Mouse (Mus musculus) cerebellum, adult 11-12 months (tissue): Measurements from ENCODE around the gene Spata16.

Source experiments
- DNase-seq: peaks from one replicate; pipeline ENCODE4 v3.0.0; 2022

The Spata16 gene

DNA sequence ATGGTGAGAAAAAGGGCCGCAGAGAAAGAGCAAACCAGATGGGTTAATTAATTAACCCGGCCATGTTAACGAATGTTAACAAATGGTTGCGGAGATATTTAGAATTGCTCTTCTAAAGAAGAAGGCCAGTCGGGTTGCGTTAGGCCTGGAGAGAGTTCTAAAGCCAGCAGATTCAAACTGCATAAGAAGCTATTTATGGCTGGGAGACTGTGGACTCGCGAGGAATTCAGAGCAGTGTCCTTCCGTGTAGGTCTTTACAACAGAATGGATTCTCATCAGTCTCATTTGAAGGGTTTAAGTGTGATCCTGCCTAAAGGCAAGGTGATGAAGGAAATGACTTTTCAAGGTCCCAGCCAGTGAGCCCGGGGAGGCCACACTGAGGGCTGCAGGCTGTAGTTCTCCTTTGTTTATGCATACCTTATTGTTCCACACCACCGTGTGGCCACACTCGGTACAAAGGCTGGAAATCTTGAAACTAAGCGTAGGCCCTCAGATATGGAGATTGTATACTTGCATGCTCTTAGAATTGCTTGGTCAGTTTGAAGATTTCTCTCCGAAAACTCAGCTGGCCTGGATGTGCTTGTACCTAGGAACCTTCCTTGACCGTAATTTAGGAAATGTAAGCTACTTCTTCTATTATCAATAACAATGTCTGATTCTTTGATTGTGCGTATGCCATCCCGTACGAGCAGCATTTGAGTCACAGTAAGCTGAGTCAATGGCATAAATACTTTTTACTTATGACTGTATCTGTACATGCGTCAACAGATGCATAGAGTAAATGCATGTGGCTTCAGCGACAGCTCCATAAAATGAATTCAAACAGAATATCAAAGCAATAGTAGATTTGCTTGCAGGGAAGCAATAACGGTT lies 197.0 kb downstream of the Spata16 start:
- DNase-seq = no peak

DNA sequence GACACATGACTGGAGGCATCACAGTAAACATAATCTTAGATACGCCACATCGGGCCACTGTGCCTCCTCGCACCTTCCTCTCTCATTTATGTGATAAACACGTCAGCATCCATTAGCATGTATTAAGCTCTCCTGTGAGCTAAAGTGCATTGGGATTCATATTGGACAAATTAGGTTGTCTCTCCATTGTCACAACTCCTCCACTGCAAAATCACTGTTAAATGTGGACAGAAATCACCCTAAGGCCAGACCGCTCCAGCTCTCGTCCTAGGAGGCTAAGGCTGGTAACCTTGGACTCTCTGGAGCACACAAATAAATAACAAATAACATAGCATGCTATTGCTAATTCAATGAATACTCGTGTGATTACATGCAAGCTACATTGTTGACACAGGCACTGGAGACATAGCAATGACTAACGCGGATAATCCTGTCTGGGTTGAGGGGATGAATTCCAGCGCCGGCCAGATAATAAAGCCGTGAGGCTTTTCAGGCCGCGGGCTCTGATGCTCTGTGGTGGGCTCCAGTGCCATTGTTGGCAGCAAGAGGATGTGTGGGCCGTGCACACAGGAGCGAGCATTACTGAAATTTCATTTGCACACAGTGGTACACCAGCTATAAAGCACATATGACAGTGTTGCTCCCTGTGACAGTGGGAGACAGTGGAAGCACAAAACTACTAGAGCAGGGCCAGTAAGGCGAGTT lies 197.8 kb downstream of the Spata16 start:
- DNase-seq = no peak

DNA sequence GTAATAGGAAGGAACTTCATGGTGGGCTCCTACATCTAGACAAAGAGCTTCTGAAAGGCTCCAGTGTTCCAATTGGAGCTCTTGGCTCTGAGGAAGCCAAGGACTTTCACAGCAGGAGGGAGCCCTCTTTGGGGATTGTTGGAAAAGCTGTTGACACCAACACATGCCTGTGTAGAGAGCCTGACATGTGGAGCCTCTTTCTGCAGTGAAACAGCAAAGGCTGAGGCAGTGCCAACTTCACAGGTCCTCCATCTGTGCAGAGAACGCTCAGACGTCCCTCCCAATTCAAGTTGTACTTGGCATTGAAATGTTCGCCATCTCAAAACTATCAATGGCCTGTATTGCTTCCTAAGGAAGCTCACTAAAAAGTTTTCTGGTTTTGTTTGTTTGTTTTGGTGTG lies 207.6 kb downstream of the Spata16 start:
- peak; percentile 4 for DNase-seq

DNA sequence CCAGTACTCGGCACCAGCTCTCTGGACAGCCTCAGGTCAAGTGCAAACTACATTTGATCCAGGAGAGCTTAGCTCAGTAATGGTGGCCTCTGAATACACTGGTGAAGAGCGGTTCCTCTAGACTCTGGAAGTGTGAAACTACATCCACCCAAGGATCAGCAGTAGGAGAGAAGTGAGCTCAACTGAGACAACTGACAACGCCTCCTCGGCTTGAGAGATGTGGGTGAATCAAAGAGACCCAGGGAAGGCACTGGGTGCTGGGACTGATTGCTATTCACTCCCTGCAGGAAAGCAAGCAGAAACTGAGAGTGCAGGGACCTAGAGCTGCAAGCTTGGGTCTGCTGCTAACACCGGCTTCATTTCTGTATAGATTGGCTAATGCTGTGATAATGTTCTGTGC lies 210.5 kb downstream of the Spata16 start:
- no peak for DNase-seq

DNA sequence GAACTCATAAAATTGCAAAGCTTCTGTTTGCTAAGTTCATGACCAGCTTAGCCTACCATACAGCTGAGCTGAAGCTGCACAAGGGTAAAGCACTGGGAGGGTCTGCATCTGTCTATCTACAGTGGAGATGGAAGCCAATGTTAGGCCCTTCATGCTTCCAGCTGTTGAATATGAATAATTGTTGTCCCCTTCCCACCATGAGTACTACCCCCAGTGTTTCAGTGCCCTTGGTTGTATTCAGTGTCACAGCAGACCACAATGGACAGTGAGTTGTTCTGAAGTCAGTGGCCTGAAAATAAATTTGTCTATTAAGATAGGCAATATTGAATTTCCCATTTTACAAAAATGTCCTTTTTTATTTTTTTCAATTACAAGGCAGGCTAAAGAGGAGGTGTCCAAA lies 212.8 kb downstream of the Spata16 start:
- no peak for DNase-seq

DNA sequence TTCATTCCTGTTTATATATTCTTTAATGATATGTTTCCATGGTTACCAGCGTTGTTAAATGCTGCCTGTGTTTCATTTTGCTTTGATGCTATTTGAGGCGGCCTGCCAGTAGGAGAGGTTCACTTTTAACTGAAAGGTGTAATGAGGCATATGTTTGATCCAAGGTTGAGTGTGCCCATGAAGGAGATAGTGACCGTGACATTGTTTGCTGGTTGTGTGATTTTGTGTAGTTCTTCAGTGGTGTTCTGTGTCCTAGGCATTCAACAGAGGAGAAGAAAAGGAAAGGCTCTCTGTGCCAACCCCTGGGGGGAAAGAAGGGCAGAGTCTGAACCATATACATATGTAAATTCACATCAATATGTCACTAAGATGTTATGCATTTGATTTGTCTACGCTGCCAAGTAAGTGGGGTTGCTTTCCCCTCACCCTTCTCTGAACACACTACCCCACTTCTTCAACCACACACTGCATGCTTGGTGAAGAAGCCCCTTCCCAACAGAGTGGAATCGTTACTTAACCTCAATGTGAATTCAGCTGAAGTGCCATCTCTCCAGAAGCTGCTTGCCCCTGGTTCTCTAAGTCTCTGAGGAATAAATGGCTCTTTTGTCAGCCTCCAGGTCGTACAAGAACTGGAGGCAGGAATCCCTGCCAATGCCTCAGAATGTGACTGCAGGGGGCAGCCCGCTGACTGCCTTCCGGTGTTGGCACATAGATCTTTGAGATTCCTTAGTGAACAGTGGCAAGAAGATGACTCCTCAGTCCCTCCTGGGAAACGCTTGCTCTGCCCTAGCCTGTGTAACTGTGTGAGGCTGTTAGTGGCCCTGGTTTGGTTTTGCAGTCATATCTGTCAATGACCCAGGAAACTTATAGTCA lies 213.5 kb downstream of the Spata16 start:
- peak; percentile 25 for DNase-seq

DNA sequence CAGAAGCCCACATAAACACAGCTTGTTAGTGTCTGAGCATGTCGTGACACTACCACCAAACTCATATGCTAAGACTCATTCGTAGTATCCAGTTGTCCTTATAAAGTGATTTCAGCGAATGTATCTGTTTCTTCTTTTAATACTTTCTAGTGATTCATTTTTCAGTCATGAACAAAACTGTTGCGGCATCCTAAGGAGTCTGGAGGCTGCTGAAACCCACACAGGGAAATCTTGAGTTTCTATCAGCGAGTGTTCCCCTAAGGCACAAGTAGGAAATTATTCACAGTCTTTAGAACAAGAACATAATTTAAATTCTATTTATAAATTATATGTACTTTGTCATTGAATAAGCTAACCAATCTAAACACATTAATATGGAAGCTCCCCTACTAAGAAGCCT lies 216.1 kb downstream of the Spata16 start:
- DNase-seq = no peak

DNA sequence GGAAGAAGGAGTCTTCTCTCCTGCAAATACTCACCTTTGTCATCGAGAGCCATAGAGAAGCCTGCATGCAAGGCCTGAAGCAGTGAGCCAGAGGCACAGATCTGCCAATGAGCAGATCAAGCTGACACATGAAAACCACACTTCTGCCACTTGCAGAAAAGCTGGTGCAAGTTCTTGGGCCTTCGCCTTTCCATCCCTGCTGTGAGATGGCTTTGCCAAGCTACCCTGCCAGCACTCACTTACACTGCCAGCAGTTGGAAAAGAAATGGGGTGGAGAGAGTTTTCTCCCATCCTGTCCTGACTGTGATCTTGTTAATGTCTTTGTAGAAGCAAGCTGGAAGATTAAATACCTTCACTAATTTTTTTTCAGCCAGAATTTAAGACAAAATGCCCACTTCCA lies 237.3 kb downstream of the Spata16 start:
- DNase-seq = peak; percentile 10

DNA sequence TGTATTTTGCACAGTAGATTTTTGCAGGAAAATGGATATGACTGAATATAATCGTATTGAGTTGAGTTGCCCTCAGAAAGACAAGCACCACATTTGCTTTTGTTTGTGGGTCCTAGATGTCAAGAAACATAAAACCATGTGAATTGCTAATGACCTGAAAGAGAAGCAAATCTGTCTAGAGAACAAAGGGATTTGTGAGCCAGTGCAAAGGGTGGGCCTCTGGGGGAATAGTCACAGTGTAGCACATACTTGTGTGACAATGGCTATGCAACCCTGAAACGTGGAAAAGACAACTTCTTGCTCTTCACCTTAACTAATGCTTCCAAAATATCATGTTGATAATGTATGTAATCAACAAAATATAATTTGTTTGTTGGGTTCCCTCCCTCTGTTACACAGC lies 239.9 kb downstream of the Spata16 start:
- no peak for DNase-seq

DNA sequence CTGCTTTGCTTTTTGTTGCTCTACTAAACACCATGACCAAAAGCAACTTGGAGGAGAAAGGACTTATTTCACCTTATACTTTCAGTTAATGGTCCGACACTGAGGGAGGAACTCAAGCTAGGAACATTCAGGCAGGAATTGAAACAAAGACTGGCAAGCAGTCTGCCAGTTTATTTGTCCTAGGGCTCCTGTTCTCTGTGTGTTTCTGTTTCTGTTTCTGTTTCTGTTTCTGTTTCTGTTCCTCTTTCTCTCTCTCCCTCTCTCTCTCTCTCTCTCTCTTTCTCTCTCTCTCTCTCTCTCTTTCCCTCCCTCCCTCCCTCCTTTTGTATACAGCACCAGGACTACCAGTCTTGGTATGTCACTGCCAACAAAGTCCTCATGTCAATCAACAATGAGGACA lies 279.2 kb downstream of the Spata16 start:
- no peak for DNase-seq

DNA sequence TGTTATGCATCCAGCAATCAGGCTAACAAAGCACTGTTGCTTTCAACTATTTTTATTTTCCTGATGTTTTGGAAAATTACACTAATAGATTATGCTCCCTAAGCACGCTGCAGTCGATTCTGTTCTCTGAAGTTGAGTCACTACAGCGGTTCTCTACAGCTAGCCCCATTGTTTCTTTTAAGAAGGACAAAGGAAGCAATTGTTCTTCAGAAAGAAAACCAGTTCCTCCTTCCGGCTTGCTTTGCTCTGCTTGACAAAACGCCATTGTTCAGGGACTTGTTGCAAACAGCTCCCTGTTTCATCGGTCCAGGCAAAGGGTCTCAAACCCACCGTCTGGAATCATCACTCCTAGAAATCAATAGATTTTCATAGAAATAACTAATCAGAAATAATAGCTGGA lies 283.6 kb downstream of the Spata16 start:
- no peak for DNase-seq

DNA sequence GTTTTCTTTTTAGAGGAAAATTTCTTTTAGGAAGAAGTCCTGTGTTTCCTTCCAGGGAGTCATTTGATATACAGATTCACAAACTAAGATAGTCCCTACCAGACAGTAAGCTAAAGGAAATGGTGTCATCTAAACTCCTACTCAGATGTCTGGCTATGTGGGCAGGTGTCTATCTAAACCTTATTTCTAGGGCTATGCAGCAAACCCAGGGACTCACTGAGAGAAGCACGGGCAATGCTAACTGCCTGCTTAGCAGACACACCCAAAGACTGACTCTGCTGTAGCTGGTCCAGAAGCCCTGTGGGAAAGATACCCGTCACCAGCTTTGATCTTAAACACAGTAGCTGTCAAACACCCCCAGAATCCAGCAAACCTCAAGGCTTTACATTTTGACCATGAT lies 284.2 kb downstream of the Spata16 start:
- no peak for DNase-seq

DNA sequence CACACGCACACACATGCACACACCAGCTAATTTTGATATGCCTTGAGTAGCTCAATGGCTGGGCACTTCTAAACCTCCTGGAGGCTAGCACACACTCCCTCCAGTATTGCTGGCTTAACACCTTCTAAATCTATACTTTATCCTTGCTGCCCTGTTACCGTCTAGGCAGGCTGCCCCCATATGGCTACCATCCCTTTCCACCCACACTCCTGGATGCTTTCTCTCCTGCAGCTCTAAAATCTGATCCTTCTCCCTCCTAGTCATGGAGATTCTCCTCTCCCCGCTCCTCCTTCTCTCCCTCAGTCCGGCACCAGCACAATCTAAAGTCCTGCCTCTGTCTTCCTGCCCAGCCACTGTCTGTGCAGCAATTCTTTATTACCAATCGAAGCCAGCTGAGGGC lies 286.0 kb downstream of the Spata16 start:
- DNase-seq = no peak

DNA sequence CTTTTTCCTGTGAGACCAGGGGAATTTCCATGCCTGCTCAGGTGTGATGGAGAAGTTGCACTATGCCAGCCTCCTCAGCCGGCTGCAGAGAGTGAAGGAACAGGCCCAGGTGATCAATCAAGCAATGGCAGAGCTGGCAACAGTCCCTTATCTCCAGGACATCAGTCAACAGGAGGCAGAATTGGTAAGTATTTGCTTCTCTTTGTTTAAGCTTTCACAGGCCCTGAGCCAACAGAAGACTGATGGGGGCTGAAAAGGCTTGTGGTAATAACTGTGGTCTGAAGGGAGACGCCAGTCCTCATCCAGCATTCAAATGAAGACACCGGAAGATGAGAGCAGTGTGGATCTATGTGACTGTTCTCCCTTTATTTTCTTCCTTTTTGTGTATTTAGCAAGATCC lies 286.8 kb downstream of the Spata16 start:
- no peak for DNase-seq

DNA sequence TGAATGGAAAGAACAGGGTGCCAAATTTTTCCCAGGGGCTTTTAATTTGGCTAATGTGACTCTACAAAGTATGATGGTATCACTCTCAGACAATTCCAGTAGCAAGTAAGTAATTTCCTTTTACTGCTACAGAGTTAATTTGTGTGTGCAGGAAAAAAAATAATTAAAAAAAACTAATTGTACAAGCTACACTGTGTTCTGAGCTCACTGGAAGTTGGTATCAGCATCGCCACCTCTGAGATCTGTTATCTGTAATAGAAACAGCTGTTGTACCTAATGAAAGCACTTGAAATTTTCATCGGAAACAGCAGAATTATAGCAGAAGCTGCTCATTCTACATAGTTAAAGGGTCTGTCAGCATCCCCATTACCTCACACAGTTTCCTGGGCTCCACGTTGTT lies 295.7 kb downstream of the Spata16 start:
- DNase-seq = no peak

DNA sequence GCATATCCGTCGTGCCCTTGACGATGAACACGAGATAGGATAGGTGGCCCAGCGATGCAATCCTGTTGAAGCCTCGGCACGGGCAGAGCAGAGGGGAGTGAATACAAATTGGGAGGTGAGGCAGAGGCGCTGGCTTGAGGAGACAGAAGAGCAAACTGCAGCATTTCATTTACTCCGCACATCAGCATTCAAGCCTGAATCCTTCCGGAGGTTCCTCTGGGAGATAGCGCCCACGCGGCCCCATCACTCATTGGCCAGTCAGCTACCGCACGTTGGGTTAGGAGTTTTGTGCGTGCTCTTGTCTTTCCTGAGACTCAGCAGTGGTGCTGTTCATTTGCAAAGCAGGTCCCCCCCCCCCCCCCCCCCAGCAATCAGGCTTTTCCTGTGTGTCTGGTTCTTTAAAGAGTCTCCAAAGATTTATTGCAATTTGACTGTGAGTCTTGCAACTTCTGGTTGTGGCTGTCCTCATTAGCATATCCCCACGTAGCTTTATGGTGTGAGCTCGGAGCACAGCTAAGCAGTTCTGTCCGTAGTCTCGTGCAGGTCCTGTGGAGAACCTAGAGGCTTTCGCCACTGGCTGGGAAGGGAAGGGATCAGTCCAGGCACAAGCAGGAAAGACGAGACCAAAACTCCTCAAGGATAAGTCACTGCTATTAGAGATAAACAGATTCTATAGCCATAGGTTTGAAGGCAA lies 299.6 kb downstream of the Spata16 start:
- no peak for DNase-seq

DNA sequence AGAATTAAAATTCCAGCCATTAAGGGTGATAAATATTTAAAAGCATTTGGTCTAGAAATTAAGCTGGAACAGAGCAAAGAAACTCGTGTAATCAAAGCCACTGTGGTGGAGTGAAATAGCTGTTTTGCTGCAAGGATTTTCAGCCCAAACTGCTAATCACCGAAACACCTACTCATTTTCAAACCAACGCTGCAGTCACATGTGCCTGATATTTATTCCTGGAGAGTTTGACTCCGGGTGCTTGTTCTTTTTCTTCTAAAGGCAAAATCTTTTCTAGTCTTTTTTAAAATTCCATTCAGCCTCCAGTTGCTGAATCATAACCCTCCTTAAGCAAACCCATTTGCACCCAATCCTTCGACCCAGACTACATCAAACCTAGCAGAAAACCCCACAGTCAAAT lies 329.4 kb downstream of the Spata16 start:
- no peak for DNase-seq

DNA sequence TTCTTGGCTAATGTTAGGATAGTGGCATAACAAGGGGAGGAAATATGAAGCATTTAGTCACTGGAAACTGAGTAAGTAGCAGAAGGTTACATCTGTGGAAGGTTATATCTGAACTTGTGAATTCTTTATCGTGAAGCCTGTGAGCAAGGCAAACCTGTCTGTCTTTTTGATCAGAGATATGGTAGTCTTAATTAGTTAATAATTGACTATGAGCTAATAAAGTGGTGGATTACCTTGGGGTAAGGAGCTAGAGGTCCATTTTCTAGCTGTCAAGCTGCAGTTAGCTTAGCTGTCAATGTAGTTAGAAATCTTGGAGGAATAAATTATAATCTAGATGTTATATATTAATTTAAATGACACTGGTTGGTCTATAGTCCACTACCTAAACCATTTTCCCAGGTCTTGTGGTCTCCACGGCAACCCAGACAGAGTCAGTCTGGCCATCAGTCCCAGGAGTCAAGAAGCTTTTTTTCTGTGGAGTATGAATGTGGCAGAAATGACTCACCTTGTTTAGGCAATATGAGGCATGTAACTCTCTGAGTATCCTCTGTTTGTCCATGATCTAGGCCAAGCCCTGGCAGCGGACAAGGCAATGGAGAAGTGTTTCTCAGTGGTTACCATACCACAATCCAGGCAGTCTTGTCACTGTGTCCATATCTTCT lies 331.6 kb downstream of the Spata16 start:
- DNase-seq = no peak

DNA sequence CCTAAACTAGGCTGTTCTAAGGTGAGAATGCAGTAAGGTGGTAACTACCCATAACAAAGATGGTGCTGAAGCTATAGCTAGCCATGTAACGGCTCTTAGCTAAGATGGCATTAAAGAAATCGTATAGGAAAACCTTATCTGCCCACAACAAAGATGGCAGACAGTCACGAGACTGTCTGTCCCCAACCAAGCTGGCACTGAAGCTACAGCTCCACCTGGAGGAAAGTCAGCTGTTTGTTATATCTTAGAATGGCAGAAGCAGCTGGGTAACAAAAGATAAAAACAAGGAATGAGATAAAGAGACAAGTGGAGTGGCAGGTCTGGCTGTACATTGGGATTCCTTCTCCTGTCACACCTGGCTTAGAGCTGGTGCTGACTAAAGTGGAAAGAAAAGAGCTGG lies 333.1 kb downstream of the Spata16 start:
- no peak for DNase-seq

DNA sequence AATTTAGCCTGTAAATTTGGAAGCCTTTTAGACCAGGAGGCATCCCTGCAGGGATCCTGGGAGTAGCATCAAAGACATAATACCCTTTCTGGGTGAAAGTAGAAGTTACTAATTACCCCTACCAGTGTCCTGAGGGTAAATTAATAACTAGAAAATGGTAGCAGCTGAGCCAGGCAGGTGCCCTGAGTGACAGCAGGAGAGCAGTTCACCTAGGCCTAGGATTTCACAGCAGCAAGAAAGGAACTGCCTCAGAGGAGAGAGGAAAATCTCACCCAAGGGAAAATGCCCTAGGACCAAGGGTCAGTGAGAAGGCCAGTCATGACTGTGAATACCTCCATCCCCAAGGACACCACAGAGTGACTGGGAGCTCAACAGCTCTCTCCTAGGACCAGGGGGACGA lies 333.9 kb downstream of the Spata16 start:
- no peak for DNase-seq

DNA sequence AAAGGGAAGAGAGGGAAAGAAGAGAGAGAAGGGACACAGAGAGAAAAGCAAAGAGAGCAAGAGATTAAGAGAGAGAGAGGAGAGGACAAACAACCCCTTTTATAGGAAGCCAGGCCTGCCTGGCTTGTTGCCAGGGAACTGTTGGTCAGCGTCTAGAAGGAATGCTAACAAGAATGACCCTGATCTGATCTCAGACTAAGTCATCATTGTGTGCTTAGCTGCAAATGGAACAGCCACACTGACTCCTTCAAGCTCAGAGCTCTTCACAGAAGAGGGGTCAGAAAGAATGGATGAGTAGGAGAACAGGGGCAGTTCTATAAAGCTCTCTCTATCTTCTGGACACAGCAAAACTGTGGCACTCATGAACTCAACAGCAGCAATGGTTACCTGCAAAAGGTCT lies 334.7 kb downstream of the Spata16 start:
- no peak for DNase-seq

DNA sequence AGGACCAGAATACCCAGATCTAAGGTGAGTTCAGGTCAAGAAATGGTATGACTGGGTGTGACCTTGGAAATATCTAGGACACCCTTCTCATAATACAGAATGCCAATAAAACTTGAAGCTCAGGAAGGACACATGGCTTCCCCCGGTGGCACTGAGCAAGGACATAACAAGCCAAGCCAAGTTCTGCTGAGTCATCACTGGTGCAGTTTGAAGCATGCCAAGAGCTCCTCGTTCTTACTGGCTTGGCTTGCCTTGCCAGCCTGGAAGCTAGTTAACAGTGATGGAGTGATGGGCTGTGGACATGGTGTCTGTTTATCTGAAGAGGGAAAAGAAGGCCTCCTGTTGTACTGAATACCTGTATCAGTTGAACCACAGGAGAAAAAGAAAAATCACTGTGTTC lies 342.2 kb downstream of the Spata16 start:
- DNase-seq = no peak
